Mouse (Mus musculus): ENCODE data around the gene Med23. TPM values are rescaled to one million over a fixed set of nuclear protein-coding genes. Genes with fewer than 3 reads are reported as not detected.

Gene Med23
- polyA plus RNA-seq, 1 experiment, result 14.6 TPM

DNA sequence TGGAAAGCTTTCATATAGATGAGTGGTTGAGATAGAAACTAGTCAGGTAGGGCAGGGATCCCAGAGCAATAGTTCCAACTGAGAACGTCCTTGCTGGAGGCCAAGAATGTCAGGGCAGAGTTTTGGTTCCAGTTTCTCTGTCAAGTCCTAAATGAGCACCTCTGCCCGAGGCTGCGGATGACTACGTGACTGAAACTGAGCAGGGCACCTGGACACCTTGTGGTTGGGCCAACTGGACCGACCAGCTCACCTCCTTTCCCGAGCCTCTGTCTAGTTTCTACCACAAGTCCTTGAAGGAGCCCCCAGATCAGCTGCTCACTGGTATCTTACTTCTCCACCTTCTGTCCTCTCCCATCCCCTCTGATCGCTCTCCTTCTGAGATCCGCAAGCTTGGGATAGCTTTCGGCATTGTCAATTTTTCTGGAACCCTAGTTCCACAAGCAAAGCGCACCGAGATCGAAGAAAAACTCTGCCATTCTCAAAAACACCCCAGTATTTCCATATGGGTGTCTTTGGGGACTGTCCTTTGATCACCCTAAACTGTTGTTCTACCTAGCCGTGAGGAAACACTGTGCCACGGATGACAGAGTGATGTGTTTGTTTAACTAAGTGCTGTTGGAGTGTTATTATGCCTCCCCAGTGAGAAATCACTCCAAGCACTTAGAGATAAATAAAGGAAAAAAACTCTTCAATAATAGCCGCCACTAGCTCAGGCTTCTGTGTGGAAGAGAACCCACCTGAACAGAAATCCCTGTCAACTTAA lies 88.7 kb downstream of the Med23 start:
- H3K27ac ChIP-seq (ENCODE audit: insufficient read depth, low read depth, low read length), result no peak overlapping the region
- TF ChIP-seq POLR2A (IDR thresholded peaks at IDR 0.05; ENCODE audit: low read depth, low read length) (no peak), CTCF (IDR thresholded peaks at IDR 0.05; ENCODE audit: extremely low read depth, insufficient read length, insufficient replicate concordance, low read depth, low read length) (no peak)

GRCm38 (mm10) chr10:24959043-24959916 lies 89.5 kb downstream of the Med23 start:
- Histone ChIP-seq H3K4me1 (ENCODE audit: control insufficient read depth, insufficient read depth, insufficient read length, low read length) (peaks cover 3% of the 10 kb centered on the region; the same call in 1 of the 2 replicates), H3K36me3 (ENCODE audit: control insufficient read depth, insufficient read depth, low read length) (no peaks in the 10 kb centered on the region), H3K4me3 (ENCODE audit: low read depth, low read length) (no peak overlapping the region), H3K27me3 (ENCODE audit: control insufficient read depth, insufficient read depth, low read length) (no peaks in the 10 kb centered on the region), H3K27ac (ENCODE audit: insufficient read depth, low read depth, low read length) (no peak overlapping the region)
- TF ChIP-seq POLR2A (IDR thresholded peaks at IDR 0.05; ENCODE audit: low read depth, low read length) (no peak), CTCF (IDR thresholded peaks at IDR 0.05; ENCODE audit: extremely low read depth, insufficient read length, insufficient replicate concordance, low read depth, low read length) (no peak)
- 36% methylated on average over 15 of the region's 15 CpGs for WGBS

More for the DNA sequence above, 88.7 kb downstream of the Med23 start:
- 38% methylated on average over 15 of the region's 15 CpGs for WGBS
- H3K36me3 ChIP-seq (ENCODE audit: control insufficient read depth, insufficient read depth, low read length), result no peaks in the 10 kb centered on the region
- peaks cover 3% of the 10 kb centered on the region; the same call in 1 of the 2 replicates for H3K4me1 ChIP-seq (ENCODE audit: control insufficient read depth, insufficient read depth, insufficient read length, low read length)
- H3K4me3 ChIP-seq (ENCODE audit: low read depth, low read length), result 0 out of 2 replicates have a peak overlapping the region, but pooled peaks have one; percentile 5
- H3K27me3 ChIP-seq (ENCODE audit: control insufficient read depth, insufficient read depth, low read length), result no peaks in the 10 kb centered on the region

DNA sequence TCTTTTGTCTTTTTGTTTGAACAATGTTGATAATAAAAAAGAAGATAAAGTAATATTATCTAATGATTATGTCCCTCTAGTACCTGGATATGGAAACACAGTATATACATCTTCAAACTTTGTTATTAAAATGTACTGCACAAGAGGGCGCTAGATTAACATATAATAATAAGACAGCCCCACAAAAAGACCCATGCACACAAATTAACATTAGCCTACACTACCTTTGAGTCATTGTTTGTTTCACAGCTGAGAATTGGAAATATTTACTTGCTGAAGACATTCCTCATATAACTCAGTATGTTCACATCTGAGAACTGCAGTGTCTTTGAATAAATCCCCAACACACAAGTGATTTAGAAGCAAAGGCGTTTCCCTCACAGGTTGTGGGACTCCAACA lies 91.3 kb downstream of the Med23 start:
- Histone ChIP-seq H3K27ac (ENCODE audit: insufficient read depth, low read depth, low read length) (no peak overlapping the region), H3K36me3 (ENCODE audit: control insufficient read depth, insufficient read depth, low read length) (no peaks in the 10 kb centered on the region), H3K4me3 (ENCODE audit: low read depth, low read length) (no peak overlapping the region), H3K4me1 (ENCODE audit: control insufficient read depth, insufficient read depth, insufficient read length, low read length) (peaks cover 3% of the 10 kb centered on the region; the same call in 1 of the 2 replicates), H3K27me3 (ENCODE audit: control insufficient read depth, insufficient read depth, low read length) (no peaks in the 10 kb centered on the region)
- WGBS, result 47% methylated on average over 2 of the region's 2 CpGs
- no peak for TF ChIP-seq POLR2A (IDR thresholded peaks at IDR 0.05; ENCODE audit: low read depth, low read length)
- no peak for TF ChIP-seq CTCF (IDR thresholded peaks at IDR 0.05; ENCODE audit: extremely low read depth, insufficient read length, insufficient replicate concordance, low read depth, low read length)

- 19% methylated on average over 2 of the region's 2 CpGs for WGBS
- Histone ChIP-seq H3K4me3 (ENCODE audit: low read depth, low read length) (no peak overlapping the region), H3K27me3 (ENCODE audit: control insufficient read depth, insufficient read depth, low read length) (no peaks in the 10 kb centered on the region), H3K4me1 (ENCODE audit: control insufficient read depth, insufficient read depth, insufficient read length, low read length) (peaks cover 3% of the 10 kb centered on the region; the same call in 1 of the 2 replicates), H3K27ac (ENCODE audit: insufficient read depth, low read depth, low read length) (no peak overlapping the region), H3K36me3 (ENCODE audit: control insufficient read depth, insufficient read depth, low read length) (no peaks in the 10 kb centered on the region)
- TF ChIP-seq POLR2A (IDR thresholded peaks at IDR 0.05; ENCODE audit: low read depth, low read length) (no peak), CTCF (IDR thresholded peaks at IDR 0.05; ENCODE audit: extremely low read depth, insufficient read length, insufficient replicate concordance, low read depth, low read length) (no peak)
These were observed 92.1 kb downstream of the Med23 start for GRCm38 (mm10) chr10:24961889-24962288.

Other genes starting within 250 kb of the Med23 start
- 1.2 and 2.2 TPM in 2 replicates for gene Enpp1, start 157.8 kb upstream of the Med23 start, polyA plus RNA-seq (2012; rRNA removed)
- gene Enpp3, start 27.2 kb upstream of the Med23 start, polyA plus RNA-seq (2012; rRNA removed), result 33.9 and 64.3 TPM in 2 replicates
- 0.22 and 2.3 TPM in 2 replicates for gene Arg1, start 57.5 kb downstream of the Med23 start, polyA plus RNA-seq (2012; rRNA removed)

Data from small intestine, adult 2 months (tissue).